Mouse (Mus musculus) neutrophil, adult 59 days (primary cell): ENCODE results near the gene Peg10. TPM values are rescaled to one million over a fixed set of nuclear protein-coding genes. Genes with fewer than 3 reads are reported as not detected.

ENCODE experiments used
- total RNA-seq, 2 experiments: library from RNA; stranded (reverse); gene quantifications; 1 replicate in 1 of 2; 2 replicates in 1 of 2; pipeline ENCODE4 v1.2.4; 2023

Peg10 gene
- under 1 TPM; 0.09 to 0.16 TPM for total RNA-seq

GRCm38 (mm10) chr6:4746696-4747439 lies at the start of gene Peg10, which contains the start of gene Sgce:
Peg10 (plus strand) TSS chr6:4747306.
Sgce (minus strand) TSS chr6:4747207.

Other genes with a start within 250 kb of the Peg10 start
- gene Col1a2, start 242.5 kb upstream of the Peg10 start, total RNA-seq = 10 to 100 TPM; 31.3 to 56.0 TPM
- gene Casd1, start 146.5 kb upstream of the Peg10 start, total RNA-seq = 10 to 100 TPM; 14.9 to 17.8 TPM
- gene Sgce, start 99 bp upstream of the Peg10 start, total RNA-seq = not detected
- gene Ppp1r9a, start 155.6 kb downstream of the Peg10 start, total RNA-seq = 1 to 10 TPM; 3.1 TPM